Mouse (Mus musculus) neural tube, embryonic 12.5 days (tissue): ENCODE data around the gene Ercc4. TPM values are rescaled to one million over a fixed set of nuclear protein-coding genes. Genes with fewer than 3 reads are reported as not detected.

Source experiments
- ATAC-seq: fragments of 200-750 bp; cut with Nextera tagmentation; 2 replicates; pipeline ENCODE4 v1.8.0; 2017; ENCODE audit warnings: low read depth, mild to moderate bottlenecking, moderate TSS enrichment, moderate library complexity; ENCODE audit not compliant: low FRiP score
- H3K27ac ChIP-seq: fragments of 300-500 bp; sonication (generic); 2 replicates; pipeline ENCODE4 v1.5.1; 2016
- H3K27me3 ChIP-seq: fragments of 300-500 bp; sonication (generic); replicated peaks from 2 replicates; pipeline ENCODE4 v1.6.1; 2016; ENCODE audit warnings: mild to moderate bottlenecking
- H3K36me3 ChIP-seq: fragments of 300-500 bp; sonication (generic); 2 replicates; pipeline ENCODE4 v1.6.1; 2016; ENCODE audit warnings: mild to moderate bottlenecking
- H3K4me1 ChIP-seq: fragments of 300-500 bp; sonication (generic); 2 replicates; pipeline ENCODE4 v1.6.1; 2016
- H3K4me2 ChIP-seq: fragments of 300-500 bp; sonication (generic); replicated peaks from 2 replicates; pipeline ENCODE4 v1.6.1; 2016; ENCODE audit warnings: mild to moderate bottlenecking
- H3K4me3 ChIP-seq: fragments of 300-500 bp; sonication (generic); 2 replicates; pipeline ENCODE4 v1.5.1; 2016
- H3K9ac ChIP-seq: fragments of 300-500 bp; sonication (generic); 2 replicates; pipeline ENCODE4 v1.6.1; 2016; ENCODE audit warnings: mild to moderate bottlenecking
- H3K9me3 ChIP-seq: fragments of 300-500 bp; sonication (generic); 2 replicates; pipeline ENCODE4 v1.6.1; 2016; ENCODE audit warnings: mild to moderate bottlenecking
- WGBS: fragments of 180-500 bp; shearing (Covaris S2); methylation state at CpG from one replicate; pipeline ENCODE4 v1.1.7; 2016; 5-methylcytosine and 5-hydroxymethylcytosine counted together
- polyA plus RNA-seq: library from polyadenylated mRNA; unstranded; fragments of >200 nt; fragmentation: Nextera tagmentation; extraction: Ambion mirVana; gene quantifications from 2 replicates; pipeline ENCODE4 v1.2.1, GENCODE M21; 2016

Gene Ercc4
- polyA plus RNA-seq, 1 experiment from 2014 or later, result 14.8 TPM

DNA sequence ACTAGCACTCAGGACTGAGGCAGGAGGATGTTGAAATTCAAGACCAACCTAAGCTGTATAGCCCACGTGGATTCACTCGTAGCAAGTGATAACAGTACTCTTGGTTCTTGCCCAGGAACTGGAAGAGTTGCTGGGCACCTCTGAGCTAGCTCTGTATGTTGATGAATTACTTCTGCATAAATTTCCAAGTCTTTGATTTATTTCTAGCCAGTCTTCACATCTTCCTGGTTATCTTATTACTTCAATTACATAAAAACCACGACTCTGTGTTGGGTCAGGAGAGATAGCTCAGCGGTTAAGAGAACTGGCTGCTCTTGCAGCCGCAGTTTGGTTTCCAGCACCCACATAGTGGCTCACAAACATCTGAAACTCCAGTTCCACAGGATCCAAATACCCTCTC, 43.0 kb downstream of the Ercc4 start:
- H3K36me3 ChIP-seq, result peaks cover 26% of the 10 kb centered on the region
- H3K4me1 ChIP-seq, result no peaks in the 10 kb centered on the region
- H3K27me3 ChIP-seq, result no peaks in the 10 kb centered on the region
- no peak overlapping the region for H3K4me3 ChIP-seq
- no peak overlapping the region for H3K9ac ChIP-seq
- ATAC-seq, result no peak
- 86% methylated on average over 5 of the region's 5 CpGs for WGBS
- no peak overlapping the region for H3K4me2 ChIP-seq
- H3K27ac ChIP-seq, result no peak overlapping the region
- no peaks in the 10 kb centered on the region for H3K9me3 ChIP-seq

- H3K4me2 ChIP-seq, result no peak overlapping the region
- no peak overlapping the region for H3K27ac ChIP-seq
- H3K36me3 ChIP-seq, result peaks cover 18% of the 10 kb centered on the region
- no peak overlapping the region for H3K4me3 ChIP-seq
- no peak overlapping the region for H3K9ac ChIP-seq
- no peaks in the 10 kb centered on the region for H3K27me3 ChIP-seq
- no peaks in the 10 kb centered on the region for H3K4me1 ChIP-seq
- WGBS, result 98% methylated on average over 4 of the region's 4 CpGs
- ATAC-seq, result no peak
- no peaks in the 10 kb centered on the region for H3K9me3 ChIP-seq
Measured at GRCm38 (mm10) chr16:13153215-13153614, 43.7 kb downstream of the Ercc4 start.

DNA sequence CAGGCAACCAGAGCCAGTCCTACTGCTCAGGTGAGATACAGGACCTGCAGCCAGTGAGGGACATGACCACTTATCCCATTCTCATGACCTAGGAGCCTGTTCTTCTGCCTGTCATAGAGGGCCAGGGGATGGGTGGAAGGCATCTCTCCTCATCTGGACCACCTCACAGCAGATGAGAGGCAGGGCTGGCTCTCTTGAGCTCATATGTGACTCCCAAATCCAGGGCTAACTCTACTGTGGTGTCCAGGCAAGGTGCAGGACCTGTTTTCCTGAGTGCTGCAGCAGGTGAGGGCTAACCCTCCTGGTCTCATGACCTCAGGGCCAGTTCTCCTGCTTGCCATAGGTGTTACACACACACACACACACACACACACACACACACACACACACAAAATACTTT, 44.9 kb downstream of the Ercc4 start:
- Histone ChIP-seq H3K4me3 (no peak overlapping the region), H3K4me1 (no peaks in the 10 kb centered on the region), H3K36me3 (peaks cover 7% of the 10 kb centered on the region; the same call in 1 of the 2 replicates), H3K27ac (no peak overlapping the region), H3K9ac (no peak overlapping the region), H3K9me3 (no peaks in the 10 kb centered on the region), H3K4me2 (no peak overlapping the region), H3K27me3 (no peaks in the 10 kb centered on the region)
- ATAC-seq, result no peak

DNA sequence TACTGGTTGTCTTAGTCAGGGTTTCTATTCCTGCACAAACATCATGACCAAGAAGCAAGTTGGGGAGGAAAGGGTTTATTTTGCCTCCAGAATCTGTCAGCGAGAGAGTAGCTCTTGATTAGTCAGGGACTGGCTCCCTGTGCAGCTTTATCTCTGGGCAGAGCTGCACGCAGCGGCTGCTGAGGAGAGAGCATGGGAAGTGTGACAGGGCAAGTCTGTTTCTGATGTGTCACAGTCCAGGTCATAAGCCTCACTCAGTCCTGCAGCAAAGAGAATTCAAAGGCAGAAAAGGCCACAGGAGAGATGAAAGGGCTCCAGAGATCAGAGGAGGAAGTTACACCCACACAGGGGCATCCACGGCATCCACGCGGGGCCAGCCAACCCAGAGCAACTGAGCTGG, 47.8 kb downstream of the Ercc4 start:
- no peak overlapping the region for H3K9ac ChIP-seq
- H3K27ac ChIP-seq, result no peak overlapping the region
- no peaks in the 10 kb centered on the region for H3K4me1 ChIP-seq
- ATAC-seq, result no peak
- no peaks in the 10 kb centered on the region for H3K27me3 ChIP-seq
- 58% methylated on average over 6 of the region's 6 CpGs for WGBS
- no peaks in the 10 kb centered on the region for H3K9me3 ChIP-seq
- H3K4me3 ChIP-seq, result no peak overlapping the region
- H3K4me2 ChIP-seq, result no peak overlapping the region
- H3K36me3 ChIP-seq, result no peaks in the 10 kb centered on the region

DNA sequence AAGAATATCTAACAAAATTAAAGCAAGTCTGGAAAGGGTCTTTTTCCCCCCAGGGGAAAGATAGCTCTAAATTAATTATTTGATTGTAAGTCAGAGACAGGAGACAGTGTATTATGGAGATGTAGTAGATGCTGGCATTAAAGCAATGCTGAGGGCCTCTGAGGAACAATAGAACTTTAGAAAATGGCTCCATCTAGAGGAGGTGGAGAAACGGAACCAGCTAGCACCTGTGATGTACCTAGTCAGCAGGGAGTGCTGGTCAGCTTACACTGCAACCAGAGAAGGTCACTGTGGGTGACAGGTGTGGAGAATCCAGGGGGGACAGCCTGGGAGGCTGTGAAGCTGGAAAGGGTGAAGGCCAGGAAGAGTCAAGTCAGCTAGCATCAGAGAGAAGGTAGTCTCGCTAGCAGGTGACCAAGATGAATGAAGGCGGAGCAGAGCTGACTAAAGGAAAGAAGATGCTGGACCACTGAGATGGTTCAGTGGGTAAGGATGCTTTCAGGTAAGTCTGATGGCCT, 48.7 kb downstream of the Ercc4 start:
- no peak overlapping the region for H3K4me2 ChIP-seq
- no peak for ATAC-seq
- H3K27ac ChIP-seq, result no peak overlapping the region
- no peaks in the 10 kb centered on the region for H3K36me3 ChIP-seq
- no peaks in the 10 kb centered on the region for H3K27me3 ChIP-seq
- H3K4me1 ChIP-seq, result no peaks in the 10 kb centered on the region
- H3K9me3 ChIP-seq, result no peaks in the 10 kb centered on the region
- H3K4me3 ChIP-seq, result no peak overlapping the region
- 58% methylated on average over 3 of the region's 3 CpGs for WGBS
- H3K9ac ChIP-seq, result no peak overlapping the region

- no peaks in the 10 kb centered on the region for H3K36me3 ChIP-seq
- H3K27me3 ChIP-seq, result no peaks in the 10 kb centered on the region
- no peaks in the 10 kb centered on the region for H3K4me1 ChIP-seq
- H3K27ac ChIP-seq, result no peak overlapping the region
- ATAC-seq, result peak; percentile 45; the same call in 1 of the 2 replicates
- H3K4me3 ChIP-seq, result no peak overlapping the region
- H3K9me3 ChIP-seq, result no peaks in the 10 kb centered on the region
- H3K9ac ChIP-seq, result no peak overlapping the region
- 54% methylated on average over 13 of the region's 13 CpGs for WGBS
- H3K4me2 ChIP-seq, result no peak overlapping the region; the same call in 1 of the 2 replicates
Measured at GRCm38 (mm10) chr16:13158906-13159889, 49.7 kb downstream of the Ercc4 start.

DNA sequence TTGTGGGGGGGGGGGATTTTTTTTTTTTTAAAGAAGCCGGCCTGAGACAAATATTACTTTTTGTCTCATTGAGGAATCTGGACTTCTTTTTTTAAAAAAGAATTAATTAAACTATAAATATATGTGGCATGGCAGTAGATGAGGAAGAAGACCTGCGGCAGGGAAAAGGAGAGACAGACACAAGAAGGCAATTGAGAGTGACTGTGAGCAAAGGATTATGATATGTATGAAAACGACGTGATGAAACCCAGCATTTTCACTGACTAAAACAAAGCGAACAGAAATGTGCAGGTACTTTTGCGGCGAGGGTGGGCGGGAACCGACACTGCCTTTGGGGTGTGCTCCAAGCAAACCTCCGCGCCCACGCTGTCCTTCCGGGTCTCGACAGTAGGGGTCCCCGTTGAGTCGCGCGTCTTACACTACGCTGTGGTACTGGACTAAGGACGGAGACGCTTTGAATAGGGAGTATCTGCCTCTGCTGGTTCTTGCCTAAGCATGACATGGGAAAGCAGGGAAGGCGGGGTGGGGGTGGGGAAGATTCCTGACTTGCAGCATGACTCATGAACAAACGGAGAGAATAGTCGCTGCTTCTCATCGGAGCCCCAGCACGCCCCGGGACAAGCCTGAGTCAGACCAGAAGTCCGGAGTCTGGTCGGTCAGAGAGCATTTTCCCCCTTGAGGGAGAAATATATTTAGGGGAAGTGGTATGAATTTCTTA, 50.6 kb downstream of the Ercc4 start:
- H3K27me3 ChIP-seq, result no peaks in the 10 kb centered on the region
- H3K4me1 ChIP-seq, result no peaks in the 10 kb centered on the region
- 6% methylated on average over 29 of the region's 29 CpGs for WGBS
- H3K9ac ChIP-seq, result 0 out of 2 replicates have a peak overlapping the region, but pooled peaks have one; percentile 17
- H3K9me3 ChIP-seq, result no peaks in the 10 kb centered on the region
- peak; percentile 98 for ATAC-seq
- no peak overlapping the region for H3K27ac ChIP-seq
- H3K36me3 ChIP-seq, result no peaks in the 10 kb centered on the region
- H3K4me2 ChIP-seq, result peak overlapping the region; percentile 57
- peak overlapping the region; percentile 14; the same call in 1 of the 2 replicates for H3K4me3 ChIP-seq

GRCm38 (mm10) chr16:13161516-13161915, 52.0 kb downstream of the Ercc4 start:
- Histone ChIP-seq H3K9ac (no peak overlapping the region), H3K4me2 (no peak overlapping the region), H3K9me3 (no peaks in the 10 kb centered on the region), H3K36me3 (no peaks in the 10 kb centered on the region), H3K4me3 (no peak overlapping the region), H3K27ac (no peak overlapping the region), H3K4me1 (no peaks in the 10 kb centered on the region), H3K27me3 (no peaks in the 10 kb centered on the region)
- WGBS, result 79% methylated on average over 5 of the region's 5 CpGs
- ATAC-seq, result no peak

DNA sequence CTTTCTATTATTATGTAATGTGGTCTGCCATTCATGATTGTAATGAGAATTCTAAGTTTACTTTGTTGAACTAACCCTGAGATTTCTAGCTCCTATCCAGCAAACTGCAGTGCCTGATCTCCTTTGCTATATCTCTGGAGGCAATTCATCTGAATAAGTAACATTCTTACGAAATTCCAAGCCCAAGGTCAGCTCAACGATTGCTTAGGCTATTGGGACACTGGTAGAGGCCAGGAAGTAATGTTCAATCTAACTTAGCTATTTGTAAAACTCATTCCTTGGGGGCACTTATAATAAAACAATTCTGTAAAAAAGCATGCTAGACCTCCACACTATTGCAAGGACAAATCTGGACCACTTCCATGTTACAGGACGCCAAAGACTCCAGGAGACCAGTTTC, 58.2 kb downstream of the Ercc4 start:
- no peaks in the 10 kb centered on the region for H3K27me3 ChIP-seq
- peaks cover 8% of the 10 kb centered on the region; the same call in 1 of the 2 replicates for H3K9me3 ChIP-seq
- no peak overlapping the region for H3K27ac ChIP-seq
- ATAC-seq, result no peak
- no peak overlapping the region for H3K4me2 ChIP-seq
- WGBS, result 75% methylated on average over 3 of the region's 3 CpGs
- H3K36me3 ChIP-seq, result no peaks in the 10 kb centered on the region
- no peak overlapping the region for H3K4me3 ChIP-seq
- H3K9ac ChIP-seq, result no peak overlapping the region
- no peaks in the 10 kb centered on the region for H3K4me1 ChIP-seq

DNA sequence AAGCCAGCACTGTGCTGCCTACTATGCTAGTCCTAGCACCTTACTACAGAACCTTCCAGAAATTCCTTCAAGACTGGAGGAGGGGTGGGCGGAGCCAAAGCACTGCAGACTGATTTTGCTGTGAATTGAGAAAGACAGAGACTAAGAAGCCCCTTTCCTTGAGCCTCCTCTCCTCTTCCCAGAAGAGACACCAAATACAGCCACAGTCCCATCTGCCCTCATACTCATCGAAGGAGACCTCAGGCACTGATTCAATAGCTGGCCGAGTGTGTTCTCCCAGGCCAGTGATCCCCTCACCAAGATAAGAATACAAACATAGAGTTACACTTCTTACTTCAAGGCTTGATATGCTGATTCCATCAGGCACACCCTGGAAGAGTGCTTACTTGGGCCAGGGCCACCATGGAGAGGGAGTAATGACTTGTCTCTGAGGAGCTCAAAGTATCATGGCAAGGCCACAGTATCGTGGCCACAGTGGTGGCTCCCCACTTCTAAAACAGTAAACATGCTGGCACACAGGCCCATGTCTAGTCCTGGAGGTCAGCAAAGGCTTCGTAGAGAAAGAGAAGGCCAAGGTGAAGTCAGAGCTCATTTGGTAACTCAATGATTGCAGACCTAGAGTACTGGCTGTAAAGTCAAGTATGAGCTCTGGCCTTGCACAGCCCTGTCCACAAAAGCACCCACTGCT, 63.7 kb downstream of the Ercc4 start:
- Histone ChIP-seq H3K9me3 (no peaks in the 10 kb centered on the region), H3K4me3 (no peak overlapping the region), H3K4me2 (no peak overlapping the region), H3K36me3 (no peaks in the 10 kb centered on the region), H3K4me1 (no peaks in the 10 kb centered on the region), H3K27ac (no peak overlapping the region), H3K27me3 (no peaks in the 10 kb centered on the region), H3K9ac (no peak overlapping the region)
- WGBS, result 92% methylated on average over 5 of the region's 5 CpGs
- ATAC-seq, result no peak

GRCm38 (mm10) chr16:13182526-13182925, 73.0 kb downstream of the Ercc4 start:
- WGBS, result 91% methylated on average over 5 of the region's 5 CpGs
- ATAC-seq, result no peak

More at GRCm38 (mm10) chr16:13182526-13182925, 73.0 kb downstream of the Ercc4 start:
- Histone ChIP-seq H3K4me1 (no peaks in the 10 kb centered on the region), H3K4me2 (no peak overlapping the region), H3K27me3 (no peaks in the 10 kb centered on the region), H3K27ac (no peak overlapping the region), H3K36me3 (no peaks in the 10 kb centered on the region), H3K4me3 (no peak overlapping the region), H3K9ac (no peak overlapping the region), H3K9me3 (no peaks in the 10 kb centered on the region)
